In the genomic region with DNA sequence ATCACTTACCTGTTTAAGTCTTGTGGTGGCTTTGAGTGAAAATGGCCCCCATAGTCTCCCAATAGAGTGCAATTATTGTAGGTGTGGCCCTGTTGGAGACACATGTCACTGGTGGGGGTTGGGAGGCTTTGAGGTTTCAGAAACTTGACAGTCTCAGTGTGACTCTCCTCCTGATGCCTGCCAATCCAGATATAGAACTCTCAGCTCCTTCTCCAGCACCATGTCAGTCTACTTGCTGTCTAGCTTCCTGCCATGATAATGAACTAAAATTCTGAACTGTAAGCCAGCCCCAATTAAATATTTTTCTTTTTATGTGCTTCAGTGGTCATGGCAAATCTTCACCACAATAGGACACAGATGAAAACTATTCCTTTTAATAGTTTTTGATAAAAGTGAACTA, we compare ENCODE assay signal across 32 mouse cellular contexts.
"Had no signal": no experiment of that assay in that cellular context is flagged by ENCODE, and none has a peak within 500 bp of the region (broad histone marks: within the 10 kb centered on the region; RNA-seq: fewer than 3 reads in every experiment).

No protein-coding gene starts in this region.

- H3K4me3 ChIP-seq: heart, embryonic 13.5 days; heart, embryonic 15.5 days; hindbrain, embryonic 10.5 days; hindbrain, embryonic 12.5 days; hindbrain, embryonic 13.5 days; hindbrain, embryonic 15.5 days; intestine, embryonic 15.5 days; kidney, embryonic 15.5 days; layer of hippocampus, adult 2 months; left cerebral cortex, adult 2 months had no signal

- H3K9ac ChIP-seq: heart, embryonic 13.5 days; heart, embryonic 15.5 days; hindbrain, embryonic 12.5 days; hindbrain, embryonic 13.5 days; hindbrain, embryonic 14.5 days; hindbrain, embryonic 15.5 days; intestine, embryonic 15.5 days; kidney, embryonic 15.5 days had no signal

- H3K27me3 ChIP-seq: heart, embryonic 13.5 days; heart, embryonic 15.5 days; hindbrain, embryonic 12.5 days; hindbrain, embryonic 13.5 days; hindbrain, embryonic 15.5 days; intestine, embryonic 15.5 days; kidney, embryonic 15.5 days had no signal

- H3K36me3 ChIP-seq: heart, embryonic 13.5 days; heart, embryonic 15.5 days; hindbrain, embryonic 10.5 days; hindbrain, embryonic 12.5 days; hindbrain, embryonic 13.5 days; hindbrain, embryonic 15.5 days; intestine, embryonic 15.5 days; kidney, embryonic 15.5 days had no signal

- ATAC-seq: hindbrain, embryonic 16.5 days; hindbrain, postnatal 0 days; inflammation-experienced regulatory T-cells, adult 6 months; intestine, embryonic 15.5 days; intestine, embryonic 16.5 days; intestine, postnatal 0 days had no signal

- H3K4me1 ChIP-seq: heart, embryonic 13.5 days; heart, embryonic 15.5 days; hindbrain, embryonic 10.5 days; hindbrain, embryonic 12.5 days; hindbrain, embryonic 13.5 days; hindbrain, embryonic 15.5 days; intestine, embryonic 15.5 days; kidney, embryonic 15.5 days had no signal

- DNase-seq: heart, postnatal 10 days; heart, postnatal 14 days; heart, postnatal 36 days; heart, postnatal 4 days; kidney, adult 11 months; kidney, adult 18-20 months; kidney, adult 2 months; kidney, adult 8-10 months; kidney, postnatal 10 days; kidney, postnatal 14 days; kidney, postnatal 25 days; kidney, postnatal 36 days; kidney, postnatal 4 days; layer of hippocampus, adult 9-11 months; layer of hippocampus, postnatal 36 days had no signal

- H3K4me2 ChIP-seq: heart, embryonic 13.5 days; heart, embryonic 15.5 days; hindbrain, embryonic 12.5 days; hindbrain, embryonic 13.5 days; hindbrain, embryonic 14.5 days; hindbrain, embryonic 15.5 days; intestine, embryonic 15.5 days; kidney, embryonic 15.5 days had no signal

- H3K9me3 ChIP-seq: heart, embryonic 13.5 days; heart, embryonic 15.5 days; hindbrain, embryonic 10.5 days; hindbrain, embryonic 12.5 days; hindbrain, embryonic 13.5 days; hindbrain, embryonic 15.5 days; intestine, embryonic 15.5 days; kidney, embryonic 15.5 days had no signal

- H3K27ac ChIP-seq: heart, embryonic 13.5 days; heart, embryonic 15.5 days; hindbrain, embryonic 10.5 days; hindbrain, embryonic 12.5 days; hindbrain, embryonic 13.5 days; hindbrain, embryonic 14.5 days; hindbrain, embryonic 15.5 days; hindbrain, postnatal 0 days; intestine, embryonic 15.5 days; kidney, embryonic 15.5 days; kidney, postnatal 0 days; layer of hippocampus, adult 2 months; left cerebral cortex, adult 2 months had no signal
